Mouse (Mus musculus): Measurements from ENCODE around the gene Slc25a48. TPM values are rescaled to one million over a fixed set of nuclear protein-coding genes. Genes with fewer than 3 reads are reported as not detected.

The Slc25a48 gene
- polyA plus RNA-seq, 1 experiment from 2014 or later, result 0.05 TPM

GRCm38 (mm10) chr13:56506871-56507496, 68.8 kb downstream of the Slc25a48 start:
- H3K4me2 ChIP-seq (ENCODE audit: low read length), result no peak overlapping the region
- no peak overlapping the region for H3K27ac ChIP-seq (ENCODE audit: low read depth)
- no peaks in the 10 kb centered on the region for H3K9me3 ChIP-seq (ENCODE audit: control insufficient read depth, low read length)
- no peak for ATAC-seq (replicated peaks; ENCODE audit: low FRiP score, low TSS enrichment, low read depth)
- no peak overlapping the region for H3K9ac ChIP-seq (ENCODE audit: low read length)
- H3K36me3 ChIP-seq (ENCODE audit: control insufficient read depth, insufficient read depth, low read length), result no peaks in the 10 kb centered on the region
- no peak for DNase-seq (ENCODE audit: low spot score)
- WGBS, result 71% methylated on average over 6 of the region's 6 CpGs
- H3K4me1 ChIP-seq (replicated peaks; ENCODE audit: control insufficient read depth, insufficient read depth, low read length), result no peaks in the 10 kb centered on the region
- no peak overlapping the region for H3K4me3 ChIP-seq (ENCODE audit: low read depth, low read length)
- no peaks in the 10 kb centered on the region for H3K27me3 ChIP-seq (replicated peaks; ENCODE audit: control insufficient read depth, insufficient read depth, low read length)

- Histone ChIP-seq H3K27me3 (replicated peaks; ENCODE audit: control insufficient read depth, insufficient read depth, low read length) (no peaks in the 10 kb centered on the region), H3K9ac (ENCODE audit: low read length) (no peak overlapping the region), H3K4me3 (ENCODE audit: low read depth, low read length) (no peak overlapping the region), H3K9me3 (ENCODE audit: control insufficient read depth, low read length) (no peaks in the 10 kb centered on the region), H3K36me3 (ENCODE audit: control insufficient read depth, insufficient read depth, low read length) (no peaks in the 10 kb centered on the region), H3K4me2 (ENCODE audit: low read length) (no peak overlapping the region), H3K4me1 (replicated peaks; ENCODE audit: control insufficient read depth, insufficient read depth, low read length) (no peaks in the 10 kb centered on the region), H3K27ac (ENCODE audit: low read depth) (no peak overlapping the region)
- ATAC-seq (replicated peaks; ENCODE audit: low FRiP score, low TSS enrichment, low read depth) (no peak), DNase-seq (ENCODE audit: low spot score) (no peak)
- WGBS, result 85% methylated on average over 2 of the region's 2 CpGs
These were observed 71.6 kb downstream of the Slc25a48 start for GRCm38 (mm10) chr13:56509796-56510195.

- no peaks in the 10 kb centered on the region for H3K9me3 ChIP-seq (ENCODE audit: control insufficient read depth, low read length)
- no peak overlapping the region for H3K4me2 ChIP-seq (ENCODE audit: low read length)
- ATAC-seq (replicated peaks; ENCODE audit: low FRiP score, low TSS enrichment, low read depth) (no peak), DNase-seq (ENCODE audit: low spot score) (no peak)
- H3K27ac ChIP-seq (ENCODE audit: low read depth), result no peak overlapping the region
- H3K4me3 ChIP-seq (ENCODE audit: low read depth, low read length), result no peak overlapping the region
- H3K9ac ChIP-seq (ENCODE audit: low read length), result no peak overlapping the region
- H3K27me3 ChIP-seq (replicated peaks; ENCODE audit: control insufficient read depth, insufficient read depth, low read length), result no peaks in the 10 kb centered on the region
- no peaks in the 10 kb centered on the region for H3K36me3 ChIP-seq (ENCODE audit: control insufficient read depth, insufficient read depth, low read length)
- no peaks in the 10 kb centered on the region for H3K4me1 ChIP-seq (replicated peaks; ENCODE audit: control insufficient read depth, insufficient read depth, low read length)
These were observed 75.4 kb downstream of the Slc25a48 start for GRCm38 (mm10) chr13:56513595-56513994.

DNA sequence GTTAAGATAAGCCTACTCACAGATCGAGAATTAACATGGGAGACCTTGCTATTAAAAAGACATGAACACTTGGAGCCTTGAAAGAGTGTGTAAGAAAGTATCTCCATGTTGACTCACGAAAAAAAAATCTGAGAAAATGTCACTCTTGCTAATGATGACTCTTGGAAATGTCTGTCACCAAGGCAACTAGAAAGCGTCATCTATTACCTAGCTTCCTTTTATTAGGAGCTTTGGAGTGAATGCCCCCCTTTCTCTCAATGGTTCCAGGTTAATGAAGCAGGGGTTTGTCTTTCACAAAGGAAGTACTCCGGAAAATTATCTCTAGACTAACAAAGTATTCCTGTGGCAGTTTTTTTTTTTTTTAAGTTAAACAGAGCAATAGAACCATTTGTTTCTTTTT, 78.2 kb downstream of the Slc25a48 start:
- no peaks in the 10 kb centered on the region for H3K4me1 ChIP-seq (replicated peaks; ENCODE audit: control insufficient read depth, insufficient read depth, low read length)
- H3K27ac ChIP-seq (ENCODE audit: low read depth), result no peak overlapping the region
- H3K9me3 ChIP-seq (ENCODE audit: control insufficient read depth, low read length), result no peaks in the 10 kb centered on the region
- 62% methylated on average over 4 of the region's 4 CpGs for WGBS
- H3K4me2 ChIP-seq (ENCODE audit: low read length), result no peak overlapping the region
- H3K27me3 ChIP-seq (replicated peaks; ENCODE audit: control insufficient read depth, insufficient read depth, low read length), result no peaks in the 10 kb centered on the region
- DNase-seq (ENCODE audit: low spot score), result no peak
- no peak for ATAC-seq (replicated peaks; ENCODE audit: low FRiP score, low TSS enrichment, low read depth)
- H3K36me3 ChIP-seq (ENCODE audit: control insufficient read depth, insufficient read depth, low read length), result no peaks in the 10 kb centered on the region
- H3K9ac ChIP-seq (ENCODE audit: low read length), result no peak overlapping the region
- no peak overlapping the region for H3K4me3 ChIP-seq (ENCODE audit: low read depth, low read length)

- no peak overlapping the region for H3K9ac ChIP-seq (ENCODE audit: low read length)
- ATAC-seq (replicated peaks; ENCODE audit: low FRiP score, low TSS enrichment, low read depth) (no peak), DNase-seq (ENCODE audit: low spot score) (no peak)
- H3K4me3 ChIP-seq (ENCODE audit: low read depth, low read length), result no peak overlapping the region
- no peak overlapping the region for H3K4me2 ChIP-seq (ENCODE audit: low read length)
- no peak overlapping the region for H3K27ac ChIP-seq (ENCODE audit: low read depth)
- H3K27me3 ChIP-seq (replicated peaks; ENCODE audit: control insufficient read depth, insufficient read depth, low read length), result no peaks in the 10 kb centered on the region
- no peaks in the 10 kb centered on the region for H3K9me3 ChIP-seq (ENCODE audit: control insufficient read depth, low read length)
- H3K4me1 ChIP-seq (replicated peaks; ENCODE audit: control insufficient read depth, insufficient read depth, low read length), result no peaks in the 10 kb centered on the region
- WGBS, result 64% methylated on average over 7 of the region's 7 CpGs
- H3K36me3 ChIP-seq (ENCODE audit: control insufficient read depth, insufficient read depth, low read length), result no peaks in the 10 kb centered on the region
These were observed 78.7 kb downstream of the Slc25a48 start for GRCm38 (mm10) chr13:56516816-56517215.

DNA sequence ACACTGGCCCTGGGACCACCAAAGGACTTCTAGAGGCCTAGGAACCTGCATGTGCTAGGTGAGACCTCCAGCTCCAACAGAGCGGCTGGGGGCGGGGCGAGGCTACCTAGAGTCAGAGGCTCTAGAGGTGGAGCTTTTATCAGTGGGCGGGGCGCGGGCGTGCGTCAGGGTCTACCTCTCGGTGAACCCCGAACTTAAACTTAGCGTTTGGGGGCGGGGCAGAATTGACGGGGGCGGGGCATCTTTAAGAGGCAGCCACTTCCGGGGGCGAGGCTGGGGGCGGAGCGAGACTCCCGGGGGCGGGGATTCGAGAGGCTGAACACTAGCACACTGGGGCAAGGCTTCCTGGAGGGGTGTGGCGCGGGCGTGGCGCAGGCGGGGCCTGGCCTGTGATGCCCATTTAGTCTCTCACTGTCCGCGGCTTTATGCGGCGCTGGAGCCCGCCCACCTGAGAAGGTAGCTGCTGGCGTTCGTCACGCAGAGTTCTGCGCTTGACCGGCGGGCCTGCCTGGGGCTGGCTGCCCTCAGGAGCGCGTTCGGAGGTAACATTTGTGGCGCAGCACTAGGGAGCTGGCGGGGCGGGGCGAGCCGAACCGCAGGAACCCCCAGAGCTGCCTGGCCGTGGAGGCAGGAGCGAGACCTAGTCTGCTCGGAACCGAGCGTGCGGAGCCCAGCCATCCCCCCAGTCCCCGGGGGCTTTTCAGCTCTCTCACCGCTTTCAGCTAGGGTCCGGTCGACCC, 84.1 kb downstream of the Slc25a48 start, which contains the start of gene Fbxl21:
Gene Fbxl21 (plus strand): TSS at position 392 of the 740 bp plus-strand sequence.
- Histone ChIP-seq H3K4me3 (ENCODE audit: low read depth, low read length) (peak within 1 kb of the TSS; percentile 64), H3K9ac (ENCODE audit: low read length) (peak within 1 kb of the TSS; percentile 56), H3K4me2 (ENCODE audit: low read length) (peak within 1 kb of the TSS; percentile 94), H3K27me3 (replicated peaks; ENCODE audit: control insufficient read depth, insufficient read depth, low read length) (no peaks in the 10 kb centered on the region), H3K9me3 (ENCODE audit: control insufficient read depth, low read length) (no peaks in the 10 kb centered on the region), H3K4me1 (replicated peaks; ENCODE audit: control insufficient read depth, insufficient read depth, low read length) (no peaks in the 10 kb centered on the region), H3K36me3 (ENCODE audit: control insufficient read depth, insufficient read depth, low read length) (no peaks in the 10 kb centered on the region), H3K27ac (ENCODE audit: low read depth) (no peak within 1 kb of the TSS; the same call in 1 of the 2 replicates)
- DNase-seq (ENCODE audit: low spot score) (peak; percentile 97), ATAC-seq (replicated peaks; ENCODE audit: low FRiP score, low TSS enrichment, low read depth) (peak; percentile 99)
- 1% methylated on average over 56 of the region's 56 CpGs for WGBS

DNA sequence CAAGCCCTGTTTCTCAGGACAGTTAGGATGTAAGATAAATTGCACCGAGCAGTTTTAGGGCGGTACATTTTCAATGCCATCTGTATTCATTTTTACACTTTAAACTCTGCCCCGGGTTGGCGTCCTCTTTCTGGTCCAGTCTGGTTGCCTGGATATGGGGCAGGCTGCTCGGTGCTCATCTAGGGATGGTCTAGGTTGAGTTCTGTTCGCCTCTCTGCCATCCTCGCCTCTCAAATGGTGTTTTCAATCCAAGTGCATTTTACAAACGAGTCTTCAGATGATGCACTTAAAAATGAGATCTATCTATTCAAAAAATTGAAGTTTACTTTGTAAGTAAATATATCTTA, 84.6 kb downstream of the Slc25a48 start:
- DNase-seq (ENCODE audit: low spot score), result no peak
- no peaks in the 10 kb centered on the region for H3K27me3 ChIP-seq (replicated peaks; ENCODE audit: control insufficient read depth, insufficient read depth, low read length)
- H3K9ac ChIP-seq (ENCODE audit: low read length), result peak overlapping the region; percentile 56
- H3K4me1 ChIP-seq (replicated peaks; ENCODE audit: control insufficient read depth, insufficient read depth, low read length), result no peaks in the 10 kb centered on the region
- H3K4me2 ChIP-seq (ENCODE audit: low read length), result peak overlapping the region; percentile 94
- no peaks in the 10 kb centered on the region for H3K9me3 ChIP-seq (ENCODE audit: control insufficient read depth, low read length)
- no peak overlapping the region; the same call in 1 of the 2 replicates for H3K27ac ChIP-seq (ENCODE audit: low read depth)
- H3K4me3 ChIP-seq (ENCODE audit: low read depth, low read length), result peak overlapping the region; percentile 64
- no peaks in the 10 kb centered on the region for H3K36me3 ChIP-seq (ENCODE audit: control insufficient read depth, insufficient read depth, low read length)
- WGBS, result 4% methylated on average over 8 of the region's 8 CpGs
- no peak; the same call in 1 of the 2 replicates for ATAC-seq (replicated peaks; ENCODE audit: low FRiP score, low TSS enrichment, low read depth)
